Mouse (Mus musculus) lung, postnatal 14 days (tissue): ENCODE measurements around the gene Chid1.

Experiments used
- DNase-seq: peaks from one replicate; pipeline ENCODE4 v3.0.0; 2021

Gene Chid1

DNA sequence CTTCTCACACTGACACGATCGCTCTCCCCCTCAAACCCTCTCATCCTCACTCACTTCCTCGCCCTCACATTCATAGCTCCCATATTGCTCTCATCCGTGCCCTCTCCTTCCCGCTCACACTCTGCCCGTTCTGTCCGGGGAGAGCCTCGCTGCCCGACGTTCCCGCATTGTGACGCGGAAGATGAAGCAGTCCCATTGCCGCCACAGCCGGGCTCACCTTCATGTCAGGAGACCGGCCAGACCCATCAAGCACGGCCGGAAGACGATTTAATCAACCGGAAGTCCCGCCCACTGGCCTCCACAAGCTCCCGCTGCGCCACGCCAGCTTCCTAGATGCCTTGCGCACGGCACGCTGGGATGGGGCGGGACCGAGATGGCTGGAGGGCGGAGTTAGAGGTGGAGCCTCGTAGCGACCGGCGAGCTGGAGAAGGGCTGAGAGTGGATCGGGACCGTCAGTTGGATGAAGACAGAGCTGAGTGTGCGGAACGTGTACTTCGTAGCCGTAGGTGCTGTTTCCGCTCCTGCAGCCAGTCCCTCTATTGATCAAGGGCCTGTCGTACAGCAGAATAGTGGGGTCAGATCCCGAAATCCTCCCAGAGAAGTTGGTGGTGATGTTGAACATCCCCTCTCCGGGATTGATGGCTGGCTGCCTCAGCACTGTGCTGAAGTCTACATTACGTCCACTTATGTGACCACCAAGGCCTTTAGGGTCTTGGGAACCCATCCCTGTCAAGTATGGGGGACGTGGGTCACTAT is at the start of gene Chid1:
Gene Chid1 (minus strand): TSS at position 302 of the 756 bp plus-strand sequence.
- peak; percentile 99 for DNase-seq

- DNase-seq, result no peak
Measured at GRCm38 (mm10) chr7:141588890-141589289, 49.2 kb upstream of the Chid1 start.

- no peak for DNase-seq
Measured at GRCm38 (mm10) chr7:141585881-141586280, 46.2 kb upstream of the Chid1 start.

DNA sequence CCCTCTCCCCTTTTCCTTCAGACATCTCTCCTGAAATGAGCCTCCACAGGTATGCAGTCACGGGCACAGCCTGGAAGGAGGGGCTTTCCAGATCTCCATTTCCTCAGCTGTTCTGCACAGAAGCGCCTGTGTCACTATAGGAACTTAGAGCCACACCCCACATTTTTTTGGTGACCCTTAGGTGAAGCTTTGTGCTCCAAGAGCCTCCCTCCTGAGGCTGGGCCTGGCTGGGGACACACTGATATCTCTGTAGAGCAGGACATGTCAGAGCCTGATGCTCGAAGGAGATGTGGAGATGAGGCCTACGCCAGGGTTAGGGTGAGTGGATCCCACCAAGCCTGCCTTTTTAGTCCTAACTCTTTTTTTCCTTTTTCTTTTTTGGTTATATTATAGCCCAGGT is 45.6 kb upstream of the Chid1 start:
- no peak for DNase-seq

- DNase-seq, result no peak
Measured at GRCm38 (mm10) chr7:141584048-141584841, 44.6 kb upstream of the Chid1 start.

- no peak for DNase-seq
Measured at GRCm38 (mm10) chr7:141581323-141581722, 41.7 kb upstream of the Chid1 start.

DNA sequence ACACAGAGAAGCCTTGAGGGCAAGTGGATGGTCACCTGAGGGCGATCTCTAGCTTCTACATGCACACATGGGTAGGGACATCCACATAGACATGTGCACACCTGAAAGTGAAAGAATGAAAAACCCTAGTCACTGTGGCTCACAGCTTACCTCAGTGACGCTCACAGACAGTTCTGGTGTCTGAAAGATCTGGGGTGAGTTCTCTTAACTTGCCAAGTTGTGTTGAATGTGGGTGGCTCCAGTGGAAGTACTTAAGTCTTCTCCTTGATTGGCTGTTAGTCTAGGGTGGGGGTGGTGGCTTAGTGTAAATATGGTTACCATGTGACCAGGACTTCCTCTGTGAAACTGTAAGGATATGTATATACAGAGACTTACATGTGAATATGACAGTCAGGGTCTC is 39.3 kb upstream of the Chid1 start:
- no peak for DNase-seq

DNA sequence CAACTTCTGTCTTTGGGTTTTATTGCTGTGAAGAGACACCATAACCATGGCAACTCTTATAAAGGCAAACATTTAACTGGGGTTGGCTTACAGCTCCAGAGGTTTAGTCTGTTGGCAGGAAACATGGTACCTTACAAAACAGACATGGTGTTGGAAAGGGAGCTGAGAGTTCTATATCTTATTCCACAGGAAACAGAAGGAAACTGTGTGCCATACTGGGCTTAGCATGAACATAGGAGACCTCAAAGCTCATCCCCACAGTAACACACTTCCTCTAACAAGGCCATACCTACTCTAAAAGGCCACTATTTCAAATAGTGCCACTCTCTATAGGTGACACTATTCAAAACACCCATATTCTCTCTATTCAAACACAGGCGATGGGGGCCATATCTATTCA is 38.9 kb upstream of the Chid1 start:
- DNase-seq, result no peak

DNA sequence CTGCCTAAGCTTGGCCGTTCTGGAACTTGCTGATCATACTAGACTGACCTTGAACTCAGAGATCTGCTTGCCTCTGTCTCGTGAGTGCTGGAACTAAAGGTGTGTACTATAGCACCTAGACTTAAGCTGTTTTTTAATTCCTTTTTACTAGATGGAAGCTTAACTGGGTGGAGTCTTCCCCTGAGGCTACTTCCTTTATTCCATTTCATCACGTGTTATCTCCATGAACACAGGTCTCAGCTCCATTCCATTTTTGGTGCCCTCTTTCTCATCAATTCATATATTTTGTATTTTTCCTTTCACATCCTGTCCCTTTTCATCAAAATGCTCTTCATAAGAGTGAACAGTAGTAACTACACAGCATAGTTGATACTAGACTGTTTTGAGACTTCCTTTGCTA is 38.1 kb upstream of the Chid1 start:
- DNase-seq, result no peak

- no peak for DNase-seq
Measured at GRCm38 (mm10) chr7:141575481-141575880, 35.8 kb upstream of the Chid1 start.

GRCm38 (mm10) chr7:141574041-141574440 is 34.4 kb upstream of the Chid1 start:
- no peak for DNase-seq

GRCm38 (mm10) chr7:141570625-141571295 is 31.1 kb upstream of the Chid1 start:
- DNase-seq, result no peak

- DNase-seq, result no peak
Measured at GRCm38 (mm10) chr7:141569916-141570315, 30.3 kb upstream of the Chid1 start.

DNA sequence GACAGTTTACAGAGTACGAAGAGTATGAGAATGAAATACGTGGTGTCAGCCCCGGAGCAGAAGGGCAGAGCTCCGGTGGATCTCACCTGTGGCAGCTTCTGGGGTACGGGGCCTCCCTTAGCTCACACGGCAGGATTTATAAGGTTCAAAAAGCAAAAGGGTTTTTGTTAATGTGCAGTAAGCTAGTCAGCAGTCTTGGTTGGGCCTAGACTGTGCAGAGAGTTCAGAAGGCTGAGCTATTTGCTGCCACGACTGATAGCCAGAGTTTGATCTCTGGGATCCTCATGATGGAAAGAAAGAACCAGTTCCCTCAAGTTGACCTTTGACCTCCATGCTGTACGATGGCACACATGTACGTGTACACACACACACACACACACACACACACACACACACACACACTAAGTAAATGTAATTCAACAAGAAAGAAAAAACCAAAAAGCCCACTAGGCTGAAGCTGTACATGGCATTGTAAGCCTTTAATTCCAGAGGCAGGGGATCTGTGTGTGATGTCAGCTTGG is 29.7 kb upstream of the Chid1 start:
- DNase-seq, result no peak

DNA sequence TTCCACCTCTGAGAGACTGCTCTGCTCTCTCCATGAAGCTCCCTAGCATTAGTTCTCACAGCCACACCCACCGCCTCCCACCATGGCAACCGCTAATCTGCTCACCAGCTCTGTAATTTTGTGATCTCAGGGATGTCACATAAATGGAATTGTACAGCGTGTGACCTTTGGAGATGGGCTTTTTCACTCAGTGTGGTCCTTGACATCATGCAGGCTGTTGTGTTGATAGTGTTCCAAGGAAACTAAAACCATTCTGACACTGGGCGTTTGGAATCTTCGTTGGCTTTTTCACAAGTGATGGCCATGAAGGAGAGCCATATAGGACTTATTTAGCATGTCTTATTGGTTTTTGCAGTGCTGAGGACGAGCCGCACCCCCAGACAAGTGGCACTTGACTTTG is 26.9 kb upstream of the Chid1 start:
- no peak for DNase-seq

- DNase-seq, result no peak
Measured at GRCm38 (mm10) chr7:141564561-141564960, 24.9 kb upstream of the Chid1 start.

- peak; percentile 48 for DNase-seq
Measured at GRCm38 (mm10) chr7:141562852-141563427, 23.3 kb upstream of the Chid1 start.

GRCm38 (mm10) chr7:141562421-141562851 is 22.8 kb upstream of the Chid1 start:
- no peak for DNase-seq

GRCm38 (mm10) chr7:141561682-141562391 is 22.2 kb upstream of the Chid1 start, which contains the start of gene Ap2a2:
Gene Ap2a2, plus strand, starts transcription at chr7:141562173.
- DNase-seq, result peak; percentile 92

- DNase-seq, result no peak
Measured at GRCm38 (mm10) chr7:141560471-141560870, 20.8 kb upstream of the Chid1 start.

DNA sequence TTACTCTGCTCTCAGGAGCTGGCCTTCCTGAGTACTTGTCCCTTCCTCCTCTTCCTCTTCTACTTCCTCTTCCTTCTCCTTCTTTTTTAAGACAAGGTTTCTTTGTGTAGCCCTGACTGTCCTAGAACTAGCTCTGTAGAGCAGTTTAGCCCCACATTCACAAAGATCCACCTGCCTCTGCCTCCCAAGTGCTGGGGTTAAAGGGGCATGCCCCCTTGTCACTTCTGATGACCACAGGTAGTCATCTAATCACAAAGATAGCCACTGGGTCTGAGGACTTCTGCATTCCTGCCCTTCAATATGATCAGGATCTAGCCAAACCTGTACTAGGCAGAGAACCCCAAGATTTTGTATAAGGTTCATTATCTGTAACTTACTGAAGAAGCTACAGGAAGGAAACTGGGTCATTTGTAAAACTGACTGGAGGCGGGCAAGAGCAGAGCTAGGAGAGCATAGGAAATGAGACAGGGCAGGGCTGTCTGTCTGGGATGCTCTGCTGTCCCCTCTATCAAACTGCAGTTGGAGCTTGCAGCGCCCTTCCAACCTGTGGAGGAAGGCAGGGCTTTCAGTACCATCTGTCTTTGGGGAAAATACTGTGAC is 20.2 kb upstream of the Chid1 start:
- DNase-seq, result no peak

GRCm38 (mm10) chr7:141558946-141559345 is 19.3 kb upstream of the Chid1 start:
- no peak for DNase-seq
